Mouse (Mus musculus): Measurements from ENCODE around the gene Apoc3.

The Apoc3 gene

GRCm38 (mm10) chr9:46230450-46230975 lies 4.9 kb downstream of the Apoc3 start:
- no peak for DNase-seq (ENCODE audit: extremely low read depth, low read depth)

- peak; percentile 73 for DNase-seq (ENCODE audit: extremely low read depth, low read depth)
These were observed 5.6 kb downstream of the Apoc3 start for GRCm38 (mm10) chr9:46229573-46230449.

- DNase-seq (ENCODE audit: extremely low read depth, low read depth): no peak
These were observed 6.9 kb downstream of the Apoc3 start, which contains the start of gene Apoa1 for GRCm38 (mm10) chr9:46228491-46228890. Gene Apoa1, plus strand, starts transcription at chr9:46228580.

GRCm38 (mm10) chr9:46227064-46227614 lies 8.3 kb downstream of the Apoc3 start:
- no peak for DNase-seq (ENCODE audit: extremely low read depth, low read depth)

- no peak for DNase-seq (ENCODE audit: extremely low read depth, low read depth)
These were observed 10.3 kb downstream of the Apoc3 start for GRCm38 (mm10) chr9:46224945-46225660.

GRCm38 (mm10) chr9:46224101-46224500 lies 11.3 kb downstream of the Apoc3 start:
- DNase-seq (ENCODE audit: extremely low read depth, low read depth): no peak

- no peak for DNase-seq (ENCODE audit: extremely low read depth, low read depth)
These were observed 12.3 kb downstream of the Apoc3 start for GRCm38 (mm10) chr9:46223090-46223489.

- DNase-seq (ENCODE audit: extremely low read depth, low read depth): peak; percentile 69
These were observed 17.3 kb downstream of the Apoc3 start for GRCm38 (mm10) chr9:46218176-46218575.

GRCm38 (mm10) chr9:46216744-46217470 lies 18.5 kb downstream of the Apoc3 start:
- peak; percentile 55 for DNase-seq (ENCODE audit: extremely low read depth, low read depth)

- DNase-seq (ENCODE audit: extremely low read depth, low read depth): peak; percentile 95
These were observed 19.8 kb downstream of the Apoc3 start for GRCm38 (mm10) chr9:46215338-46216322.

GRCm38 (mm10) chr9:46214946-46215337 lies 20.5 kb downstream of the Apoc3 start:
- DNase-seq (ENCODE audit: extremely low read depth, low read depth): no peak

- DNase-seq (ENCODE audit: extremely low read depth, low read depth): no peak
These were observed 21.2 kb downstream of the Apoc3 start for GRCm38 (mm10) chr9:46214276-46214675.

GRCm38 (mm10) chr9:46210473-46210872 lies 25.0 kb downstream of the Apoc3 start:
- DNase-seq (ENCODE audit: extremely low read depth, low read depth): no peak

- DNase-seq (ENCODE audit: extremely low read depth, low read depth): no peak
These were observed 26.9 kb downstream of the Apoc3 start for GRCm38 (mm10) chr9:46208401-46208974.

- DNase-seq (ENCODE audit: extremely low read depth, low read depth): no peak
These were observed 28.0 kb downstream of the Apoc3 start for GRCm38 (mm10) chr9:46207501-46207869.

- peak; percentile 83 for DNase-seq (ENCODE audit: extremely low read depth, low read depth)
These were observed 28.5 kb downstream of the Apoc3 start for GRCm38 (mm10) chr9:46206834-46207500.

- no peak for DNase-seq (ENCODE audit: extremely low read depth, low read depth)
These were observed 35.8 kb downstream of the Apoc3 start for GRCm38 (mm10) chr9:46199609-46200008.

- no peak for DNase-seq (ENCODE audit: extremely low read depth, low read depth)
These were observed 36.5 kb downstream of the Apoc3 start for GRCm38 (mm10) chr9:46198936-46199335.

- no peak for DNase-seq (ENCODE audit: extremely low read depth, low read depth)
These were observed 37.0 kb downstream of the Apoc3 start for GRCm38 (mm10) chr9:46198461-46198860.
